Mouse (Mus musculus): ENCODE measurements around the gene Gpr61. TPM values are rescaled to one million over a fixed set of nuclear protein-coding genes. Genes with fewer than 3 reads are reported as not detected.

The Gpr61 gene
- polyA plus RNA-seq, 1 experiment from 2014 or later, result 0.63 TPM

DNA sequence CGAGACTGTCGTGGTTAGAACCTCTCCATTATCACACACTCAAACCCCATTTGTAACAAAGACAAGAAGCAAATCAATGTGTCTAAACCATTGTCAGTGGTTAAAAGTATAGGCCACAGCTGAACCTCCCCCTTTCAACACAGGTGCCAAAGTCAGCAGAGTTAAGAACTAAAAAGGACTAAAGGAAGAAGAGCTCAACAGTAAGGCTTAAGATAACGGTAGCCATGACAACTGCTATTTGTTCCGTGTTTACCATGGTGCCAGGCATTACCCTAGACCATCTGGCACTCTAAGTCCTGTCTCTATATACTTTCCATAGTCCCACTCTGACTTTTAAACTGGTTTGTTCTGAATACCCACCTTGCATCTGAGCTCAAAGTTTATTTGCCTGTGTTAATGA, 42.0 kb downstream of the Gpr61 start:
- Histone ChIP-seq H3K36me3 (replicated peaks) (peaks cover 78% of the 10 kb centered on the region), H3K4me1 (no peaks in the 10 kb centered on the region), H3K27ac (no peak overlapping the region), H3K9ac (no peak overlapping the region), H3K9me3 (no peaks in the 10 kb centered on the region), H3K4me3 (replicated peaks) (no peak overlapping the region), H3K27me3 (no peaks in the 10 kb centered on the region), H3K4me2 (no peak overlapping the region)
- ATAC-seq (ENCODE audit: low FRiP score), result no peak
- 90% methylated on average over 4 of the region's 4 CpGs for WGBS

DNA sequence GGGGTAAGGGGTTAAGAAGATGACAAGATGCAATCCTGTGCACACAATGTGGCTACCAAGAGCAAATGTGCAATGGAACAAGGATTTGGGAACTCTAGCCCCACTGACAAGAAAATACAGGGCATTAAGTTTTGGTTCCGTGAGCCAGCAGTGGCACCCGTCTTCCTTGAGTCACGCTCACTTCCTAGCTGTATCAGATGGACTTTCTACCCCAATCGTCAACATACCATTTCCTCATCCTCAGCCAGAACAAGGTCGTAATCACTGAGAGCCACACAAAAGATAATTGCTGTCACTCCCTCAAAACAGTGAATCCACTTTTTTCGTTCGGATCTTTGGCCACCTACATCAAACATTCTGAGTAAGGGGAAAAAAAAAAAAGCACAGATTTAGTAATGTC, 42.4 kb downstream of the Gpr61 start:
- Histone ChIP-seq H3K4me2 (no peak overlapping the region), H3K27ac (no peak overlapping the region), H3K4me1 (no peaks in the 10 kb centered on the region), H3K9me3 (no peaks in the 10 kb centered on the region), H3K9ac (no peak overlapping the region), H3K36me3 (replicated peaks) (peaks cover 75% of the 10 kb centered on the region), H3K27me3 (no peaks in the 10 kb centered on the region), H3K4me3 (replicated peaks) (no peak overlapping the region)
- no peak for ATAC-seq (ENCODE audit: low FRiP score)
- WGBS, result 89% methylated on average over 7 of the region's 7 CpGs

DNA sequence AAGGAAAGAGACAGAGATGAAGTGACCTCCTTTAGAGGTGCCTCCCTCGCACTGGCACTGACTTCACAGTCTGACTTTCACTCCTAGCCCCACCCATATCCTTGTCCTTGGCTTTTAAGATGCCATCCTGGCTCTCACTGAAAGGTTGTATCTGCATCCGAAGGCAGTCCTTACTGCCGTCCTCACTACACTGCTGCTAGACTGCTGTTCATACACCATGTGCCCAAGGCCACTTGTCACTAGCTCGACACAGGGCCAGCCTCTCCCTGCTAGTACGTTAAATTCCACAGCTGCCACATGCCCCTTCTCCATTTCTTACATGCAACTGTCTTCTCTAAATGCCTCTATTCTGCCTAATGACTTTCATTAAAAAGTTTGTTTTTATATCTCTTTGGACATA, 43.4 kb downstream of the Gpr61 start:
- WGBS, result 92% methylated on average over 5 of the region's 5 CpGs
- H3K36me3 ChIP-seq (replicated peaks), result peaks cover 73% of the 10 kb centered on the region
- H3K4me3 ChIP-seq (replicated peaks), result no peak overlapping the region
- H3K27me3 ChIP-seq, result no peaks in the 10 kb centered on the region
- H3K9me3 ChIP-seq, result no peaks in the 10 kb centered on the region
- ATAC-seq (ENCODE audit: low FRiP score), result no peak
- no peaks in the 10 kb centered on the region for H3K4me1 ChIP-seq
- no peak overlapping the region for H3K27ac ChIP-seq
- H3K4me2 ChIP-seq, result no peak overlapping the region
- H3K9ac ChIP-seq, result no peak overlapping the region

DNA sequence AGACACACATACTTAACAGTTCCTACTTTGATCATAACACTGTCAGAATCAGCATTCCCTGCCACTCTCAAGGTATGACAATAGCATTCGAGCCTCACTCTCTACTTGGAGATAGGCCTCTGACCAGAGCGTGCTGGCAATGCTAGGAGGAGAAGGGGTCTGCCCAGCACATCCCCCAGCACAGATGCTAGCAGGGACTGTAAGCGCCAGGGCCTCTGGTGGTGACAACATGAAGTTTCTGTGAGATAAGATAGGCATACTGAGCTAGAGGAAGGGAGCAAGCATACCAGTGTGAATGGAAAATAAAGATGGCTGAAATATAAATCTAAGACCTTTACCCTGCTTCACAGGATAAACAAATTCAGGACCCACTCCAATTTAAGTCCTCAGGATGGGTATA, 49.4 kb downstream of the Gpr61 start:
- Histone ChIP-seq H3K4me3 (replicated peaks) (no peak overlapping the region), H3K27ac (no peak overlapping the region), H3K4me2 (no peak overlapping the region), H3K36me3 (replicated peaks) (peaks cover 30% of the 10 kb centered on the region), H3K9me3 (no peaks in the 10 kb centered on the region), H3K9ac (no peak overlapping the region), H3K27me3 (no peaks in the 10 kb centered on the region), H3K4me1 (peaks cover 11% of the 10 kb centered on the region; the same call in 1 of the 2 replicates)
- WGBS, result 88% methylated on average over 3 of the region's 3 CpGs
- no peak for ATAC-seq (ENCODE audit: low FRiP score)

DNA sequence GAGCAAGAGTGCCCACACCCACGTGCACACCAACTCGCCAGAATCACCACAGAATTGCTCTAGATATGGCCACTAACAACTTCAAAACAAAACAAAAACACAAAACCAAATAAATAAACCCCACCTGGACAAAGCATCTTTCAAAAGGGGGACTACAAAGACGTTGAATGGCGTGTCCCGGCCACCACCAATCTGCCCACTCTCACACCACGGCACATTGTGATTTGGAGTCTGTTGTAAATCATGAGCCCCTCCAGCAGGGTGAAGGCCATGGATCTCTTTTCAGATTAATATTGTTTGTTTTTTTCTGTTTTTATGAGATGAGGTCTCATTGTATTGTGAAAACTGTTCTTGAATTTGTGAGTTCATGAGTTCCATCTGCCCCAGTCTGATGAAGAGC, 52.6 kb downstream of the Gpr61 start:
- no peak for ATAC-seq (ENCODE audit: low FRiP score)
- no peaks in the 10 kb centered on the region for H3K9me3 ChIP-seq
- no peak overlapping the region for H3K4me2 ChIP-seq
- H3K4me3 ChIP-seq (replicated peaks), result no peak overlapping the region
- H3K9ac ChIP-seq, result no peak overlapping the region
- 81% methylated on average over 6 of the region's 6 CpGs for WGBS
- peak overlapping the region; percentile 68 for H3K27ac ChIP-seq
- H3K36me3 ChIP-seq (replicated peaks), result 0 out of 2 replicates have a peak, but pooled peaks cover 2% of the 10 kb centered on the region
- H3K27me3 ChIP-seq, result no peaks in the 10 kb centered on the region
- H3K4me1 ChIP-seq, result peaks cover 11% of the 10 kb centered on the region; the same call in 1 of the 2 replicates

DNA sequence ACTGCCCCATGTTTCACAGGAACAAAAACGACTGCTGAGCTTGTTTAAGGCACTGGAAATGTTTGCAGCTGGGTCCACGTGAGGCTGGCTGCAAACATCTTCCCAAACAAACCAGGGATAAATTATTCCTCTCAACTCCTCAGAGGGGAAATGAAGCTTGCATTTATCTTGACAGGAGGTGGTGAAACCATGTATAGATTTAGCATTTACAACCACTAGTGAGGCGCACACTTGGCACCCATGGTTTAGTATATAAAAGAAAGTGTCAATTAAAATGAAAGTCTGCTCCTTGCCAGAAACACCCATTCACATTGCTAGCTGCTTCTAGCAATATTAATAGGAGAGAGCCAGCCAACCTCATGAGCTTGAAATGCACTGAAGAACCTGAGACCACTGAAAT, 53.1 kb downstream of the Gpr61 start:
- no peaks in the 10 kb centered on the region for H3K27me3 ChIP-seq
- peaks cover 11% of the 10 kb centered on the region; the same call in 1 of the 2 replicates for H3K4me1 ChIP-seq
- H3K4me3 ChIP-seq (replicated peaks), result no peak overlapping the region
- H3K4me2 ChIP-seq, result no peak overlapping the region
- H3K9ac ChIP-seq, result no peak overlapping the region
- H3K36me3 ChIP-seq (replicated peaks), result no peaks in the 10 kb centered on the region
- H3K9me3 ChIP-seq, result no peaks in the 10 kb centered on the region
- H3K27ac ChIP-seq, result peak overlapping the region; percentile 68
- 30% methylated on average over 3 of the region's 3 CpGs for whole genome bisulfite sequencing
- peak; percentile 75; the same call in 1 of the 2 replicates for ATAC-seq (ENCODE audit: low FRiP score)

Other genes starting within 250 kb of the Gpr61 start
- gene Gstm7, start 223.1 kb downstream of the Gpr61 start, polyA plus RNA-seq (2016; fragmentation: Nextera tagmentation; extraction: Ambion mirVana), result 63.8 and 66.8 TPM in 2 replicates
- gene Gstm6, start 211.1 kb downstream of the Gpr61 start, polyA plus RNA-seq (2016; fragmentation: Nextera tagmentation; extraction: Ambion mirVana), result 10.7 and 12.0 TPM in 2 replicates
- gene Gstm3, start 185.6 kb downstream of the Gpr61 start, polyA plus RNA-seq (2016; fragmentation: Nextera tagmentation; extraction: Ambion mirVana), result not detected in 2 replicates
- gene Gstm2, start 168.4 kb downstream of the Gpr61 start, polyA plus RNA-seq (2016; fragmentation: Nextera tagmentation; extraction: Ambion mirVana), result 7.2 and 9.3 TPM in 2 replicates
- 23.7 and 29.7 TPM in 2 replicates for gene Gstm1, start 136.9 kb downstream of the Gpr61 start, polyA plus RNA-seq (2016; fragmentation: Nextera tagmentation; extraction: Ambion mirVana)
- 11.3 and 12.2 TPM in 2 replicates for gene Gstm4, start 110.0 kb downstream of the Gpr61 start, polyA plus RNA-seq (2016; fragmentation: Nextera tagmentation; extraction: Ambion mirVana)
- gene Ampd2, start 68.2 kb downstream of the Gpr61 start, polyA plus RNA-seq (2016; fragmentation: Nextera tagmentation; extraction: Ambion mirVana), result 47.3 and 50.5 TPM in 2 replicates
- gene Gnat2, start 62.1 kb downstream of the Gpr61 start, polyA plus RNA-seq (2016; fragmentation: Nextera tagmentation; extraction: Ambion mirVana), result 0.44 and 0.86 TPM in 2 replicates
- 198 and 205 TPM in 2 replicates for gene Gnai3, start 8.7 kb downstream of the Gpr61 start, polyA plus RNA-seq (2016; fragmentation: Nextera tagmentation; extraction: Ambion mirVana)
- 7.5 and 8.9 TPM in 2 replicates for gene Amigo1, start 31.5 kb upstream of the Gpr61 start, polyA plus RNA-seq (2016; fragmentation: Nextera tagmentation; extraction: Ambion mirVana)
- 4.3 and 5.6 TPM in 2 replicates for gene Cyb561d1, start 46.3 kb upstream of the Gpr61 start, polyA plus RNA-seq (2016; fragmentation: Nextera tagmentation; extraction: Ambion mirVana)
- gene Atxn7l2, start 56.1 kb upstream of the Gpr61 start, polyA plus RNA-seq (2016; fragmentation: Nextera tagmentation; extraction: Ambion mirVana), result 24.0 and 28.1 TPM in 2 replicates
- gene Sypl2, start 71.8 kb upstream of the Gpr61 start, polyA plus RNA-seq (2016; fragmentation: Nextera tagmentation; extraction: Ambion mirVana), result 2.6 and 2.8 TPM in 2 replicates
- gene Psma5, start 102.0 kb upstream of the Gpr61 start, polyA plus RNA-seq (2016; fragmentation: Nextera tagmentation; extraction: Ambion mirVana), result 229 and 241 TPM in 2 replicates
- gene Sort1, start 129.2 kb upstream of the Gpr61 start, polyA plus RNA-seq (2016; fragmentation: Nextera tagmentation; extraction: Ambion mirVana), result 23.3 and 30.8 TPM in 2 replicates
- gene Mybphl, start 210.0 kb upstream of the Gpr61 start, polyA plus RNA-seq (2016; fragmentation: Nextera tagmentation; extraction: Ambion mirVana), result 0.15 and 0.31 TPM in 2 replicates
- gene Psrc1, start 229.0 kb upstream of the Gpr61 start, polyA plus RNA-seq (2016; fragmentation: Nextera tagmentation; extraction: Ambion mirVana), result 82.6 and 83.1 TPM in 2 replicates